Mouse (Mus musculus) NIH3T3 (cell line): ENCODE data around the gene Frmd6.
A peak's percentile ranks its signal among the peaks of the same experiment; 100 is the strongest.

Experiments used
- DNase-seq: peaks from one replicate; pipeline ENCODE4 v3.0.0-alpha.2; 2012; ENCODE audit warnings: low read depth

Frmd6 gene

DNA sequence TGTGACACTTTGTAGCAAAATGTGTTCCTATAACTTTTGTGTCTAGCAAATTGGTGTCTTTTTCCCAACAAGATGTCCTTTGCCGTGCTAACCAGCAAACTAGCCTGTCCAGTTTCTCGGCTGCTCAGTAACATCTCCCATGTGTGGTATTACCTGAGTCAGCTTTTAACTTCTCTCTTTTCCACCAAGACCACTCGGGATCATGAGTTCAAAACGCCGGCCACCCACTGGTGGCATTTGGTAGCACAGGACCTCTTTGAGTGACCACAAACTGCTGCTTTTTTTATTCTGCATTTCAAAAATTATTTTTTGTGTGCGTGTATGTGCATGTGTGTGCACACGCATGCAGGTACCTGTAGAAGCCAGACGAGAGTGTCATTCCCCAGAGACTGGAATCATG is 73.1 kb downstream of the Frmd6 start:
- peak; percentile 41 for DNase-seq

DNA sequence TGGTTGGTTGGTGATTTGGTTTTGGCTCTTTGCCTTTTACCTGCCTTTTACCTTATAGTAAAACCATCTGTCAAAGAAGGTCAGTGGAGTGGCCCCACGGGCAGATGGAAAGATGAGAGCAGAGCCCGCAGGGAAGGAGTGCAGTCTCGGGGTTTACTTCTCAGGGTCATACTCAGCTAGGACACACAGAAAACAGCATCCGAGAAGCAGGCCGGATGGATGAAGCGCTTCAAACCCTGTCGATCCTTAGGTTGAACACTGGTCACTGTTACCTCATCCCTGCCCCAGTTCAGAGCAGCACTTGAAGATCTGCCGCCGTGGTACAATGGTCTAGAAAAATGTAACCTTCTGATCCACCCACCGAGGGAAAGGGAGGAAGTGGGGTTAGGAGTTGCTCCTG is 79.2 kb downstream of the Frmd6 start:
- no peak for DNase-seq

DNA sequence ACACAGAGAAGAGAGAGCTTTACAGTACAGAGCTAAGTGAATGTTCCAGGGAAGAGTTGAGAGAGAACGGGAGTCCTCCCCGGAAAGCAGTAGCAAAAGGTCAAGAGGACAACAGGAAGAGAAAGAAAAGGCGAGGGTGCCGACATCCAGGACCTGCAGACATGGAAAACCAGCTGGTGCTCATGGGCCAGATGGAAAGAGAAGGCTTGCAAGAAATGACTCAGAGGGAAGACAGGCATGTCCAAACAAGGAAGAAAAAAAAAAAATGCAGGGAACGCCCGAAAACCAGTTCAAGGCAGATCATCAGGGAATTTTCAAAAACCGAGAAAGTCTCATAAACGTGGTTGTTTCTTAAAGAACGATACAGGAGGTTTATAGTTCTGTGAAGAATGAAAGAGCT is 81.6 kb downstream of the Frmd6 start:
- peak; percentile 54 for DNase-seq

DNA sequence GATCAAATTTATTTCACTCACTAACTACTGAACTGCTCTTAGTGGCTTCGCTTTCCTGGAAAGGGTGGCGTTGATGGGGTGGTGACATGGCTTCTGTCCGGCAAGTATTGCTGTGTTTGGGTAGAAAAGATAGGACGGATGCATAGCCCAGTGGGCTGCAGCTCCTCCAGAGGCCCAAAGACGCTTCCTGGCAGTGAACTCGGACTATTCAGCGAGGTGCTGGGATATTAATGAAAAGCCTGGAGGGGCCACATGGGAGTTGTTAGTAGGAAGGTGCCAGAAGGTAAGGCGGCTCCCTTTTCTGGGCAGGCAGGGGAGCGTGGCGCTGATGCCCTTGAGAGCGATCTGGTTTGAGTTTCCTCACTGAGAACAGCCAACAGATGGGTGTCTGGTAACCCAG is 82.3 kb downstream of the Frmd6 start:
- DNase-seq = no peak

DNA sequence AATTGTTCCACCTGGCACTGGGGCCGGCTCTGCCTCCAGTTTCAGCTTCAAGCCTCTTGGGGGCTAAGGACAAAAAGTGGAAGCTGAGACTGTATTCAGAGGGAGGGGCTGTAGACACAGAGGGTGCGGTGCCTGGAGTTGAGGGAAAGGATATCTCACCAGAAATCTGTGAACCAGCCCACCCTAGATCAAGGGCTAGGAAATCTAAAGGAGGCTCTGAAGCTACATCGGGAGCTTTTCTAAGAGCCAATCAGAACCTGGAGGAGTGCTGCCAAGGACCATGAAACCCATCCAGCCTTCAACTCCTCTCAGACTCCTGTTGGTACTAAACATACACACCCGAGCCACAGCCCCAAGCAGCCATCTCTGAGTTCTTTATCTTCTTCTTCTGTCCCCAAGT is 82.8 kb downstream of the Frmd6 start:
- no peak for DNase-seq

DNA sequence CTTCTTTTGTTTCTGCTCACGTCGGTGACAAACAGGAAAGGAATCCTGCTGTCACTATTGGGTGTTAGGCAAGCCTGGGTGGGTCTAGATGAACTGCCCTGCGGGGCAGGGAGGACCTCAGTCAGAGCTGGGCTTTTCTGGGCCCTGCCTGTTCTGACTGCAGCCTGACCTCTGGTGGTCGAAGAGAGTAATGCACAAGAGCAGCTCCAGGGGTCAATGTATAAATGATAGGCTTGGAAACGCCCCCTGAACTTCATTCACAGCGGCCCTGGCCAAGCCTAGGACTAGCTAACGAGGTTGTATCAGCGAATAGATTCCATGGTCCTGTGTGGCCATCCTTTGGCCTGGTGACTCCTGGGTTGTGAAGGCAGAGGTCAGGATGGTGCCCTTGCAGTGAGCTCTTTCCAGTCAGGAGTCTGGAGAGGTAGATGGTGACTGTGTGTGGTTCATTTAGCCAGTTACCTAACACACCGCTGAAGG is 85.0 kb downstream of the Frmd6 start:
- DNase-seq = peak; percentile 93

DNA sequence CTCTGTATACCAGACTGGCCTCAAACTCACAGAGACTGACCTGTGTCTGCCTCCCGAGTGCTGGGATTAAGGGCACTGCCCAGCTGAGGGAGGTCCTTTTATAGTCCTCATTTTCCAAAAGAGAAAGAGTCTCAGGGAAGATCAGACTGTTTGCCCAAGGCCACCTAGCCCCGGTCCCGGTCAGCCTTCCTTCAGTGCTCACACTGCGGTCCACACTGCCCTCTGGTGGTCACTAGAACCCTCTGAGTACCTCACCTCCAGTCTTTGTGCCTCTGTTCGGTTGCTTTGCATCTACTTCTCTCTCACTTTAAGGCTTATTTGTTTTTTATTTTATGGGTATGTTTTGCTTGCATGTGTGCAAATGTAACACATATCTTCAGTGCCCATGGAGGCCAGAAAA is 85.7 kb downstream of the Frmd6 start:
- DNase-seq = peak; percentile 92

DNA sequence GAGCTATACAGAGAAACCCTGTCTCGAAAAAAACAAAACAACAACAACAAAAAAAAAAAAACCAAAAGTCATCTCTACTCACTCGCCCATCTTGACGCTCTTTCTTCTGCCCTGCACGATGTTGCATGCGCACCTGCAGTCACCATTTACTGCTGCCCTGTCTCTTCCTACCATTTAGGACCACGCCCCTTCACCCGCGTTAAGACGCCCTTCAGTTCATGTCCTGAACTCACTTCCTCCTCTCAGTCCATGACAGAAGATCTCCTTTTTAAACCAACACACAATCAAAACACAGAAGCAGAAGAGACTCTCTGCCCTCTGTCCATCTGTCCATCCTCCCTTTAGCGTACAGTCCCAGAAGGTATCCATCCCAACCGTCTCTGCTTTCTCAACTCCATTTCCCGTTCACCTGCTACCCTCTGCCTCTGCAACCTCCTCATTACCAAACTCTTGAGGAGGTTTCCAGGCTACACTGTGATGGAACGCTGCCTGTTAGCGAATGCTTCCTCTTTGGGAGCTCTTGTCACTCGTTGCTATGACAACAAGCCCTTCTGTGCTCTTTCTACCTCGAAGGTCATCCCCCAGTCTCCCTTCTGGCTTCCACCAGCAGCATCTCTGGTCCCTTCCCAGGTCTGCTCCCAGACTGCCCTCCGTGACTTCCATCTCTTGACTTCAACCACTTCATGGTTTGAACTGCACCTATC is 86.5 kb downstream of the Frmd6 start:
- no peak for DNase-seq

DNA sequence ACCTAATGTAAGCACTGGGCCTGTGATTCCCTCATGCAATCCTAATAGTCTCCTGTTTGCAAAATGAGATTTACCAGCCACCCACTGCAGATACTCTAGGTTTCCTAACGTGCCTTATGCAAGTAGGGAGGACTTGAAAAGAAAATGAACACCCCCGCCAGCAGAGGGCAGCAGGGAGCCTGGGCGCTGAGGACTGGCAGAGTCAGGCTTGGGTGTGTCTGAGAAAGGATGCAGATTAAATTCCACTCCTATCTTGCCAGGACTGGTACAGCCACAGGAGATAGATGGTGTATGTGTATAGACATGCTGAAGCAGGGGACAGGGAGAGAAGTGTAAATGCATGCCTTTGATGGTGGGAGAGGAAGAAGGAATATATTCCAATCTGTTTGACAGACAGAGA is 88.1 kb downstream of the Frmd6 start:
- peak; percentile 82 for DNase-seq

DNA sequence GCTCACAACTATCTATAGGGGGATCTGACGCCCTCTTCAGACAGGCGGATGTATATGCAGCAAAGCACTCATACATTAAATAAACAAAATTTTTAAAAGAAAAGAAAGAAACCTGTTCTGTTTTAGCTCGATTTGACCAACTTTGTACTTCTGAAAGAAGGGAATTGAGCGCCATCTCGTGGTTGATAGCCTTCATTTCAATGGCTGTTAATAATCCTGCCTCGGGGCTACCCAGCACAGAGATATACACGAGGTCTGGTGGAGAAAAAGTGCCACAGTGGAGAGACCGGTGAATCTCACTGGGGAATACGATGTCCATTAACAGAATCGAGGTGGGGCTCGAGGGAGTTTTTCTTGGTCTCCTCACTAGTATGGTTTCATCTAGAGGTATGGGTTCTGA is 89.1 kb downstream of the Frmd6 start:
- peak; percentile 89 for DNase-seq

DNA sequence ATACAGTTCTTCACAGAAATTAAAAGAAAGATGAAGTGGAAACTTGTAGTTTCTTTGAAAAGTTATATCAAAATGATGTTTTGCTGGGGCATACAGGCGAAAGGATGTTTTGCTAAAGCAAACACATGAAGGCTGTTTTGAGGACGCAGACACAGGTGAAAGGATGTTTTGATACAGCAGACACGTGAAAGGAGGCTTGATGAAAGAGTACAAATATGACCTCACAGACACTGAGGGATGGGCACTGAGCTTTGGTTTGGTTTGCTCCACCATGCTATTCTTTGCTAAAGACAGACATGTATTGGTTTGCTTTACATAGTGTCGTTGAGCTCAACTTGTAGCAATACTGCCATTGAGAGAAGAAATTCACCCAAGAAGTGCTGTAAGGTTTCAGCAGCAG is 104.5 kb downstream of the Frmd6 start:
- DNase-seq = no peak

DNA sequence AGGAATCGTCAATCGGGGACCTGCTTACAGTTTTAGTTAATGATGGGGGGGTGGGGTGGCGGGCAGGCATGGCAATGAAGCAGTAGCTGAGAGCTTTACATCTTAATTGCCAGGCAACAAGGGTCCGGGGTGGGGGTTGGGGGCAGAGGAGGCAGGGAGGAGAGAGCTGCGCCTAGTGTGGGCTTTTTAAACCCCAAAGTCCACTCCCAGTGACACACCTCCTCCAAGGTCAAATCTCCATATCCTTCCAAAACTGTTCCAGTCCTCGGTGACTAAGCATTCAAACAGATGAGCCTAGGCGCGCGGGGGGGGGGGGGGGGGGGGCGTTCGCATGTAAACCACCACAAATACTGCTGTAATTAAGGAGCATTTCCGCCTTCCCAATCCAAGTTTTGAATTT is 111.8 kb downstream of the Frmd6 start:
- DNase-seq = no peak

DNA sequence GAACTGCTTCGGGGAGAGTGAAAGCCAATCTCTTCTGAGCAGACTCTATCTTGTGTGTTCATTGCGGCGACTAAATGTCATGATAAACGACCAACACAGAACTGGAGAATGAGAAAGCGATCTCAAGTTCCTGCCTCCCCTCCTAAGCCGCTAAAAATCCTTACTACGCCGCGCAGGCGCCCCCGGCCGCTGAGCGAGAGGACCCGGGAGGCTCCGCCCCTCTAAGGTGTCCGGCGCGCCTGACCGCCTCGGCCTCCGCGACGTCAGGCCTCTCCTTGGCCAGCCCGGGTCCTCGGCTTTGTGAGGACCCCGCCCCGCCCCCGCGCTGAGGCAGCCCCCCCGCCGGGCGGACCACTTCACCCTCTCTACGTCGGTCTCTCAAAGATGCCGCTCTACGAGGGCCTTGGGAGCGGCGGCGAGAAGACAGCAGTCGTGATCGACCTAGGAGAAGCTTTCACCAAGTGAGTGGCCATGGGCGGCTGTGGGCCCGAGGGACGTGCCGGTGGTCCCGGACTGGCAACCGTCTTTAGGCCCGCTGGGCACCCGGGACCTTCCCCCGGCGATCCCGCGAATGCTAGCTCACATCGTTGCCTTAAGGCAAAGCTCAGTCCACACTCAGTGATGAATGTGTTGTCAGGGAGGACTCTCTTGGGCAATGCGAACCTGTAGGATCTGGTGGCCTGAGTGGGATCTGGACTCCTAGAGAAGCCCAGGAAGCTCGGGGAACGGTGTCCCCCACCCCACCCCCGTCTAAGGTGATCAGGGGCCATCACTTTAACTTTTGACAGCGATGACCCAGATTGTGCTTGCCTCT is 112.5 kb downstream of the Frmd6 start, which contains the start of gene Actr10:
Gene Actr10, plus strand, starts transcription at position 287 of the 814 bp plus-strand sequence.
- DNase-seq = peak; percentile 96

DNA sequence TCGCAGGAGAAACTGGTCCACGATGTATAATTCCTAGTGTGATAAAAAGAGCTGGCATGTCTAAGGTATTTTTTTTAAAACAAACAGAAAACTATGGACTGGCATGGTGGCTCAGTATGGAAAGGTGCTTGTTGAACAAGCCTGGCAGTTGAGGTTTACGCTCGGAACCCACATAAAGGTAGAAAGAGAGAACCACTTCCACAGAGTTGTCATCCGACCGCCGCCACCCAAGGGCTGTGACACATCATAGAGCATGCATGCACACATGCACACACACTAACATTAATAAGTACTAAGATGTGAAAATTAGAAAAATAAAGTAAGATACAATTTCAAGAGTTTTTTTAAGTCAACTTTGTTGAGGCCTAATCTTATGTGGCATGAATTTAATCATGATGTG is 115.5 kb downstream of the Frmd6 start:
- DNase-seq = no peak

DNA sequence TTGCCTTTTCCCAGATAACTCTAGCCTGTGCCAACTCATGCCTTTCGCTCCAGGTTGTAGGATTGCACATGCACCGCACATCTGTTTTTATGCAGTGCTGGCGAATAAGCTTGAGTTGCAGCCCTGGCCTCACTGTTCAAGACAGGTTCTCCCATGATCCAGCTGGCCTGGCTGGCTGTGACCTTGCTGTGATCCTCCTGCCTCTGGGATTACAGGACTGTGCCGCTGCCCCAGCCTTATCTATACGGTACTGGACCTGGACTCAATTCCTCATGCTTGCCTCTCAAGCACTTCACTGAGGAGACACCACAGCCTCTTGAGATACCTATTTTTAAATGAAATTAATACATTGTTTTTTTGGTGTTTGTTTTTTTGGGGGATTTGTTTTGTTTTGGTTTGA is 118.9 kb downstream of the Frmd6 start:
- DNase-seq = no peak

DNA sequence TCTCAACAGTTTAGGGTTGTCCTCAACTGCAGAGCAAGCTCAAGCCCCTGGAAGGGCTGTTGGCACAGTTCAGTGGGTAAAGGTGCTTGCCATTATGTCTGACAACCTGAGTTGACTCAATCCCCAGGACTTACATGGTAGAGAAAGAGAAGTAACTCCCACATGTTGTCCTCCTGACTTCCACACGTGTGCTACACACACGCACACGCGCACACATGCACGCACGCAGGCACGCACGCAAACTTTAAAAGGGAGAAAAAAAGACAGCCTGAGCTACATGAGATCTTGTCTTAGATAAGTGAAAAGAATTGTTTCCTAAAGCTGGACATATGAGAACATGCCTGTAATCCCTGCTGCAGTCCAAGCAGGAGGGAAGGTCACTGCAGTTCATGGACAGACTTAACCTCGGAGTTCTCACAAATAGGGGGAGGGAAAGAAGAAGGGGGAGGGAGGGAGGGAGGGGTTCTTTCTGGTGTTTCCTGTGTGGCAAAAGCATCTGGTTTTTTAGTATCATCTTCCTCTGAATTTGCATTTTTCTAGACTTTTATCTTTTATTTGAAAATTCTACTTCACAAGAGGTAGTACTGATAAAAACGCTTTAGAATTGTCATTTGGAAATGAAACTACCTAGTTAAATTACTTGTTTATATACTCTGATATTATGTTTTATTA is 121.4 kb downstream of the Frmd6 start:
- DNase-seq = no peak
